Mouse (Mus musculus): ENCODE results near the gene Pick1.

The Pick1 gene

GRCm38 (mm10) chr15:79273020-79273419 lies 44.0 kb downstream of the Pick1 start:
- no peak for DNase-seq

- DNase-seq: no peak
These were observed 48.8 kb downstream of the Pick1 start for GRCm38 (mm10) chr15:79277728-79278127.

- DNase-seq: peak in 1 of 2 experiments; percentile 61
These were observed 51.2 kb downstream of the Pick1 start for GRCm38 (mm10) chr15:79280209-79280608.

GRCm38 (mm10) chr15:79280850-79281249 lies 51.9 kb downstream of the Pick1 start:
- DNase-seq: peak in 1 of 2 experiments; percentile 19

DNA sequence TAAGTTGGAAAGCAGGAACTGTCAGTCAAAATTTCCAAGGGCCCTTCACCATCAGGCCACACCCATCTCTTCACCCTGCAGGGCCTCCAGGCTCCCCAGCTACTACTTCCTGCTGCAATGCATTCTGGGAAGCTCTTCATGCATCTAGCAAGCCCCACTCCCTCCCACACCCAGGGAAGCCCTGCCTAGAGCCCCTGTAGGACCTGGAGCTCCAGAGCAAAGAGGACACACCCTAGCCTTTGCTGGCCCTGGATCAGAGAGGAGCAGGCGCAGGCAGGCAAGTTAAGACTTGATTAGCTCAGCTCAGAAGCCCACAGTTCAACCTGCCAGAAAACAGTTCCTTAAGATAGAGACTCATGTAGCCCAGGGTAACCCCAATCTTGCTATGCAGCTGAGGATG lies 52.4 kb downstream of the Pick1 start:
- DNase-seq: no peak

- DNase-seq: no peak
These were observed 53.5 kb downstream of the Pick1 start for GRCm38 (mm10) chr15:79282434-79282833.

GRCm38 (mm10) chr15:79283371-79283770 lies 54.4 kb downstream of the Pick1 start:
- DNase-seq: no peak

GRCm38 (mm10) chr15:79285399-79285798 lies 56.4 kb downstream of the Pick1 start, which contains the start of gene Baiap2l2:
Gene Baiap2l2, minus strand, starts transcription at chr15:79285537.
- no peak for DNase-seq

DNA sequence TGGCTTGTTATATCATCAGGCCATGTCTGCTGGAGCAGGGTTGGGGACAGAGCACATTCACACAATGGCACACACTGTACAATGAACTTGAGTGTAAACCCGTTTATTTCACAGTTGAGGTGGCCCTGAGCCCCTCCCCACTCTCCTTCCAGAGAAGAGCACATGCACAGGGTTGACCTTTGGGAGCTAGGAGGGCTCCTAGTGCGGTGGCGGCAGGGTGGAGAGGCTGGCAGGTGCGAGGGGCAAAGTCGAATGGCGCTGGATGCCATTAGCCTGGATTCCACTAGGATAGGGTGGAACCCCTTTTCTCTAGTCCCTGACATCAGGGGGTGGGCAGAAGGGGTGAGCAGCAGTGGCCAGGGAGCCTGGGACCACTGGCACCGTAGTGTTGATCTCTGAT lies 57.2 kb downstream of the Pick1 start:
- no peak for DNase-seq

GRCm38 (mm10) chr15:79287091-79287490 lies 58.1 kb downstream of the Pick1 start:
- no peak for DNase-seq

DNA sequence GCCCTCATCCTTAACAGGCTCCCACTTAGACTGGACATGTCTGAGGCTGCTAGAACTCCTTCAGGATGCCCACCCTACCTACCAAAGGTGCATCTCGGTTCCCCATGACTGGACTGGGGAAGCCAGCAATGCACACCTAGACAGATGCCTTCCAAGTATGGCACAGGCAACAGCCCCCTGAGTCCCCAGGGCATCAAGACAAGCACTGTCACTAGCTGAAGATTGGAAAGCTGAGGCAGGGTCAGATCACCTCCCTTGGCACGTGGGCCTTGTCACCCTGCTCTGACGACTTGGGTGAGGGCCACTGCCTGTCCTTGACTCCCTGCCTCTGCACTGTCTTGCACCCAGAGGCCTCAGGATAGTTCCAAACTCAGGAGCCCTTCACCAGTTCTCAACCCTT lies 59.4 kb downstream of the Pick1 start:
- DNase-seq: no peak

- DNase-seq: no peak
These were observed 60.5 kb downstream of the Pick1 start for GRCm38 (mm10) chr15:79289441-79289840.

GRCm38 (mm10) chr15:79290340-79290739 lies 61.4 kb downstream of the Pick1 start:
- no peak for DNase-seq

GRCm38 (mm10) chr15:79292779-79293178 lies 63.8 kb downstream of the Pick1 start:
- DNase-seq: no peak

DNA sequence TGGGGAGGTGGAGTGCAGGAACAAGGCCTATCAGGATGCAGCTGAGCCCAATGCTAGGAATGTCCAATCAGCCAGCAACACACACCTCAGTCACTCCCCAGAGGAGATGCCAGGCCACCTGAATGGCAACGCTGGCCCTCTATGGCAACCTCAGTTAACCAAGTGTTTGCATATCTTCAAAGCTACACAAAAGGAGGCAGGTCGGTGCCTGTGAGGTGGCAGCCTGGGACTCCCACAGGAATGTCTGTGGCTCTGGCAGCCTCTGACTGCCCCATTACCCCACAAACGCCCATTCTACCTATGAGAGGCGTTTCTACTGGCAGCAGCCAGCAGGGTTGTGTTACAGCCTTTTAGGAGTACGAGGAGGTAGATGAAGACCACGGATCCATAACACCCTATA lies 69.6 kb downstream of the Pick1 start:
- no peak for DNase-seq
